24 mouse cellular contexts compared by ENCODE assay signal in genomic region chr7:68567452-68568126, GRCm38 (mm10).
DNase-seq lines count a peak whose midpoint lies in the region; ATAC-seq lines count a peak whose summit lies in the region.
"Had no signal": no experiment of that assay in that cellular context is flagged by ENCODE, and none has a peak within 500 bp of the region (broad histone marks: within the 10 kb centered on the region; RNA-seq: fewer than 3 reads in every experiment).

No protein-coding gene starts in this region.

- H3K4me2 ChIP-seq in heart, embryonic 11.5 days, result no peak overlapping the region
- no peak overlapping the region for H3K4me2 ChIP-seq in kidney, embryonic 15.5 days
- H3K4me2 ChIP-seq: embryonic facial prominence, embryonic 12.5 days; embryonic facial prominence, embryonic 15.5 days; heart, embryonic 13.5 days; hindbrain, embryonic 14.5 days had no signal

- H3K9me3 ChIP-seq in heart, embryonic 11.5 days (replicated peaks; ENCODE audit: control insufficient read depth, low read length), result no peaks in the 10 kb centered on the region
- H3K9me3 ChIP-seq in kidney, embryonic 15.5 days (replicated peaks), result no peaks in the 10 kb centered on the region
- H3K9me3 ChIP-seq: embryonic facial prominence, embryonic 12.5 days; embryonic facial prominence, embryonic 15.5 days; heart, embryonic 13.5 days had no signal

- no peak overlapping the region for H3K4me3 ChIP-seq in heart, embryonic 11.5 days (ENCODE audit: low read depth, low read length)
- no peak overlapping the region for H3K4me3 ChIP-seq in kidney, embryonic 15.5 days (replicated peaks)
- H3K4me3 ChIP-seq: embryonic facial prominence, embryonic 12.5 days; embryonic facial prominence, embryonic 15.5 days; gastrocnemius, adult 2 months; heart, embryonic 13.5 days had no signal

- H3K36me3 ChIP-seq in heart, embryonic 11.5 days (ENCODE audit: control insufficient read depth, insufficient read depth, low read length), result no peaks in the 10 kb centered on the region
- no peaks in the 10 kb centered on the region for H3K36me3 ChIP-seq in kidney, embryonic 15.5 days
- H3K36me3 ChIP-seq: embryonic facial prominence, embryonic 12.5 days; embryonic facial prominence, embryonic 15.5 days; heart, embryonic 13.5 days had no signal

- ATAC-seq in heart, embryonic 11.5 days (replicated peaks; ENCODE audit: insufficient number of reproducible peaks, low FRiP score, low TSS enrichment), result no peak
- ATAC-seq in kidney, embryonic 15.5 days (replicated peaks; ENCODE audit: low FRiP score), result peak; percentile 80
- ATAC-seq: activated CD4-positive, CD25-positive, alpha-beta regulatory T cell, adult 4 months; forebrain, embryonic 14.5 days; forebrain, postnatal 0 days; hindbrain, postnatal 0 days had no signal

- 0 out of 2 replicates have a peak, but pooled peaks cover 3% of the 10 kb centered on the region for H3K4me1 ChIP-seq in heart, embryonic 11.5 days (ENCODE audit: control insufficient read depth, insufficient read depth, low read length)
- H3K4me1 ChIP-seq in kidney, embryonic 15.5 days, result peaks cover 19% of the 10 kb centered on the region
- H3K4me1 ChIP-seq: embryonic facial prominence, embryonic 12.5 days; embryonic facial prominence, embryonic 15.5 days had no signal

- 76% methylated on average over 3 of the region's 3 CpGs for WGBS in heart, embryonic 11.5 days (ENCODE audit: insufficient replicate concordance)
- WGBS in kidney, embryonic 15.5 days, result 26% methylated on average over 3 of the region's 3 CpGs

- H3K27me3 ChIP-seq in heart, embryonic 11.5 days (ENCODE audit: control insufficient read depth, insufficient read depth, low read length), result no peaks in the 10 kb centered on the region
- no peaks in the 10 kb centered on the region for H3K27me3 ChIP-seq in kidney, embryonic 15.5 days
- H3K27me3 ChIP-seq: embryonic facial prominence, embryonic 12.5 days; embryonic facial prominence, embryonic 15.5 days; heart, embryonic 13.5 days had no signal

- DNase-seq in heart, adult 11 months, result peak; percentile 39
- DNase-seq in kidney, postnatal 36 days, result no peak
- DNase-seq in kidney, postnatal 4 days, result peak; percentile 20 to 24
- no peak for DNase-seq in kidney, postnatal 14 days
- DNase-seq: adrenal gland, adult 8-10 months; adrenal gland, postnatal 25 days; cerebellum, adult 18-20 months; cerebellum, adult 9-10 months; cerebellum, postnatal 14 days; forebrain, postnatal 0 days; gastrocnemius, adult 2 months; gastrocnemius, postnatal 14 days; heart, adult 18-20 months; heart, postnatal 14 days; heart, postnatal 4 days had no signal

- no peak overlapping the region for H3K27ac ChIP-seq in heart, embryonic 11.5 days (ENCODE audit: low read depth, low read length)
- H3K27ac ChIP-seq in kidney, embryonic 15.5 days, result peak overlapping the region; percentile 34
- H3K27ac ChIP-seq: embryonic facial prominence, embryonic 12.5 days; embryonic facial prominence, embryonic 15.5 days; gastrocnemius, adult 2 months; heart, embryonic 13.5 days; hindbrain, embryonic 14.5 days; hindbrain, postnatal 0 days had no signal

- no peak overlapping the region for H3K9ac ChIP-seq in heart, embryonic 11.5 days (ENCODE audit: low read depth, low read length)
- H3K9ac ChIP-seq in kidney, embryonic 15.5 days, result no peak overlapping the region
- H3K9ac ChIP-seq: embryonic facial prominence, embryonic 12.5 days; embryonic facial prominence, embryonic 15.5 days; forebrain, postnatal 0 days; heart, embryonic 13.5 days; hindbrain, embryonic 14.5 days had no signal

Comparison
In these comparisons a context has a peak if more than half of its experiments do, and no peak if none do; other contexts are left out.
1. DNase-seq: peak in heart, adult 11 months (single experiment) and kidney, postnatal 4 days (2 of 2); none in kidney, postnatal 36 days (0 of 2) and kidney, postnatal 14 days (single experiment).